Mouse (Mus musculus) 3134 (cell line): ENCODE results near the gene March9.
A peak's percentile ranks its signal among the peaks of the same experiment; 100 is the strongest.

Experiments
- DNase-seq: peaks from one replicate; pipeline ENCODE4 v3.0.0-alpha.2; 2011; ENCODE audit warnings: low spot score; ENCODE audit not compliant: insufficient read length; ENCODE audit errors: extremely low read depth

Gene March9

DNA sequence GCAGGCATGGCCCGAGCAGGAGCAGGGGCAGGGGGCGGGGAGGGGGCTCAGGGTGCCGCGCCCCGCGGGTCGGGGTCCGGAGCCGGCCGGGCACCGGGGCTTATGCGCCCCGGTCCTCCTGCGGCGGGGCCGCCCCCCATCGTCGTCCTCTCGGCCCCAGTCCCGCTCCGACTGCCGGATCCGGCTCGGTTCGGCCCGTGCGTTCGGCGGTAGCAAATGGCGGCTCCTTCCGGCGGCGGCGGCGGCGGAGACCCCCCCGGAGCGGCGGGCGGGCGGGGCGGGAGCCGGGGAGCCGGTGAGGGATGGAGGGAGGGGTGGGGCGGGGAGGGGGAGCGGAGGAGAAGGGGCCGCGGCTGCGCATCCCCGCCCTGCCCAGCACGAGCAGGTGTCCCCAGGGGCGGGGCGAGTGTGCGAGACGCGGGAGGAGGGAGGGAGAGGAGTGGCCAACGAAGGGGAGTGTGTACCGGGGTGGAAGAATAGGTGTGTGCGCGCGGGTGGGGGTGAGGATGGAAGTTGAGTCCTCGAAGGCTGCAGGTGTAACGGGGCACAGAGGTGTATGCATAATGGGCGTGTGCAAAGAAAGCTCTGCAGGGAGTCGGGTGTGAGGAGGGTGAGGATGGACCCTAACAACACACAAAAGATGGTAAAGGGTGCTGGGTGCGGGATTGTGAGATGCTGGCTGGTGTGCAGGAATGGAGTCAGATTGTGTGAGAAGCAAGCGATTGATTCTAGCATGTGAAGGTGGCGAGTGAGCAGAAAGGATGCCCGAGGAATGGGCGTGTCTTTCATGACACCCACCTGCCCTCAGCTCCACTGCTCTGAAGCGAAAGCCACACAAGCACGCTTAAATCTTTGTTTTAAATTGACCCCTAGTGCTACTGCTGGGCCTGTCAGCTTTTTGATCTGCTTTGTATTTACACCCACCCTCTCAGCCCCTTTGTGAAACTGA lies at the start of gene March9:
Gene March9, minus strand, starts transcription at position 217 of the 949 bp plus-strand sequence.
- peak; percentile 60 for DNase-seq

DNA sequence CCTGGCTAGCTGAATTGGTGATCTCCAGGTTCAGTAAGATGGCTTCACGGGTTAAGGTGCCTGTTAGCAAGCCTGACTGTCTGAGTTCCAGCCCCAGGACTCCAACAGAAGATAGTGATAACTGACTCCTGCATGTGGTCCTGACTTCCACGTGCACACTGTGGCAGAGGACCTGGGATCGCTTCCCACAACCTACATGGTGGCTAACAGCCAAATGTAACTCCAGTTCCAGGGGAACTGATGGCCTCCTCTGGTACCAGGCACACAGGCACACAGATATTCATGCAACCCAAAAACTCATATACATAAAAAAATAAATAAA lies 48.2 kb upstream of the March9 start:
- no peak for DNase-seq

DNA sequence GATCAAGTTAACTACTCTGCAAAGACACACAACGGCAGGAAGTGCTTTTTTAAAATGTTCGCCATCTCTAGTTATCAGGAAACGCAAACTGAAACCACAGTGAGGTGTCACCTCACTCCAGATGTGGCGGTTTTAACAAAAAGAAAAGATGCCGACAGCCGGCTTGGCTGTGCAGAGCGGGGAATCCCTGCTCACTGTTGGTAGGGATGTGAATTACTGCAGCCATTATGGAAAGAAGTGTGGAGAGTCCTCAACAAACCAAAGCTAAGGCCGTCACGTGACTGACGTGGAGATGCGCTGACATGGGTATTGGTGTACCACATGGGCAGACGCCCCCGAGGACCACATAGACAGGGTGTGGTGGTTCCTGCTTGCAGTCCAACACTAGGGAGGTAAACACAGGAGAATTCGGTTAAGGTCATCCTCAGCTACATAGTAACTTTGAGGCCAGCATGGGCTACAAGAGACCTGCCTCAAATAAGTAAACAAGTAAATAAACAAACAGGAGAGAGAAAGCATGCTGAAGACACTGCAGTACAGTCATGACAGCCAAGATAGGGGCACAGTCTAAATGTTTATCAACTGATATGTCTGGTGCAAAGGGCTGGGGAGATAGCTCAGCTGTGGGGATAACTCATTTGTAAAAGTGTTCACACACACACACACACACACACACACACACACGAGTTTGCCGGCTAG lies 47.7 kb upstream of the March9 start:
- no peak for DNase-seq

DNA sequence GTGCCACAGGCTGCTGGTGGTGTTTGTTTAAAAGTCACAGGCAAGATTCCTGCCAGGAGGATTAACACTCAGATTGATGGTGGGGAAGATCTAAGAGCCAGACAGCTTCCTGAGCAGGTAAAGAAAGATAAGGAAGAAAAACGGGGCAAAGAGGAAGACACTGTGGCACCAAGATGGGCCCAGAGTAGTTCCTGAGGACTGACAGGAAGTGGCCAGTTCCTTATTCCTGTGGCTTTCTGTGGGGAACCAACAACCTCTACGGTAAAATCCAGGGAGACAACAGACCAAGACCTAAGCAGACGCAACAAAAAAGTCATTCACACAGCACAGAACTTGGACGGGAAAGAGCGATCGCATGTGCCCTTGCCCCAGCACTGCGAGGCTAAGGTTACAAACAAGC lies 43.6 kb upstream of the March9 start:
- no peak for DNase-seq

DNA sequence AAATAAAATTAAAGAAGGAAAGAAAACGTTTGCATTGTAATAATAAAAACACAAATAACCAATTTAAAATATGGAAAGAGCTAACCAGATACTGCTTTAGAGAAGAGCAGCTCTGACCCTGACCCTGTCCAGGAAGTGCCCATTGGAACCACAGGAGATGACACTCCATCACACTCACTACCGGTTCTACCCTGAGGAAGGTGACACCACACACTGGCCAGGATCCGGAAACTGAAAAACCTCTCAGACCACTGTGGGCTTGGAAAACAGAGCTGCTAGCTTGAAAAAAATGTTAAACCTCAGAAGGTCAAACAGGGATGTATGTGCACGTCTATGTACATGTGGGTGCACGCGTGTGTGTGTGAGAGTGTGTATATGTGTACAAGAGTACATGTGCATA lies 41.2 kb upstream of the March9 start:
- no peak for DNase-seq

DNA sequence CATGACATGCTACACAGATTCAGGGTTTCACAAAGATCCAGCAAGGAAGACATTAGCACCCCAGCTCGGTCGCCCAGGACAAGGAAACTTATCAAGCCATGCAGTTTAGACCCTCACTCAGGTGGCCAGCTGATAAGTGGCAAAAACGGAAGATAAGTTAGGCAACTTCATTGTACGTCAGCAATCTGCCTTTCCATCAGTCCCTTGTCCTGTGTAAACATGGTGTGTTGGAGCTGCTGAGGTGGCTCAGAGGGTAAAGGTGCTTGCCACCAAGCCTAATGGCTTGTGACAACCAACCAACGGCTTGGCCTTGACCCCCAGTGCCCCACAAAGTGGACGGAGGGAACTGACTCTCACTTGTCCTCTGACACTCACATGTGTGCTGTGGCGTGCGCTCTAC lies 40.4 kb upstream of the March9 start:
- no peak for DNase-seq

DNA sequence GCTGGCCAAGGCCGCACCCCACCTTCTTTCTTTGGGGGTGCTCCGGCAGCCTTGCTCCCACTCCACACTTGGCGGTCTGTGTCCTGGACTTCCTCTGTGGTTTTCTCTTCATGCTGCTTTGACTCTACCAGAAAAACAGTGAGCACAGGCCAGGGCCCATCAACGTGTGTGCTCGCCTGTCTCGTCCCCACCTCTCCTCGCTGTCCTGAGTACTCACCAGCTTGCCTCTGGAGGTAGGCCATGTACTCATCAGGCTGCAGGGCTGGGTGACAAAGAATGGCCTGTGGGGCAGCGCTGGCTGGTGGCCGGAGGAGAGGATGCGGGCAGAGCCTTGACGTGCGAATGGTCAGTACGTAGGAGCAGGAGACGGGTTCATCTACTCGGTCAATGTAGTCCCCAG lies 39.9 kb upstream of the March9 start:
- no peak for DNase-seq

DNA sequence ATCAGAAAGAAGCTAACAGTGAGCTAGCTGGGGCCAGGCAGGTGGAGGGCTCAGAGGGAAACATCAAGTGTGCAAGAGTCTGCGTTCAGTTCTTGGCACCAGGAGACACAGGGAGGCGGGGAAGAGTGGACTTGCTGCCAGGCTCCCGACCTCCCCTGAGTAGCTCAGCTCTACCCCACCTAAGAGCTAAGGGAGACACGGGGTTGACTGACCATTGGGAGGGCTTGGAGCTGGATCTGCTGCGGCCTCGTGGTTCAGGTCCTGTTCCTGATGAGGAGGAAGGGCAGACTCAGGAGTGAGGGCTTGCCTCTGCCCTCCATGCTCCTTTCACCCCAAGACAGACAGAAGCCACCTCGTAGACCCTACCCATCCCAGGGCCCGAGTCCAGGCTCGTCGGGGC lies 39.2 kb upstream of the March9 start:
- no peak for DNase-seq

DNA sequence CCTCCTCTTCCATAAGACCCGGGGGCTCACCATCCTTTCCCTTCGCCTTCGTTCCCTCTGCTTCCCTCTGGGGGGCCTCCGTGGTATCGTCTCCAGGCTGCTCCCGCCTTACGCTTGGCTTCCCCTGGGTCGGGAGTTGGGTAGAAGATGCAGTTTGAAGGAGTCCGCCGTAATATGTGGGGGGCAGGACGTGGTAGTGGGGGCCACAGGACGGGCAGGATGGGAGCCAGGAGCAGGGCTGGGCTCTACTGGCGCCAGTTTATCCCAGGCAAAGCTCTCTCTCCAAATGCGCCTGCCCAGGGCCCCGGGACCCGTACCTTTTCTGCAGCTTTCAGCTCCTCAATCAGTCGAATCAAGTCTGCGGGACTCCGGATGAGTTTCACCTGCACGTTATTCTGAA lies 38.5 kb upstream of the March9 start:
- DNase-seq: no peak

DNA sequence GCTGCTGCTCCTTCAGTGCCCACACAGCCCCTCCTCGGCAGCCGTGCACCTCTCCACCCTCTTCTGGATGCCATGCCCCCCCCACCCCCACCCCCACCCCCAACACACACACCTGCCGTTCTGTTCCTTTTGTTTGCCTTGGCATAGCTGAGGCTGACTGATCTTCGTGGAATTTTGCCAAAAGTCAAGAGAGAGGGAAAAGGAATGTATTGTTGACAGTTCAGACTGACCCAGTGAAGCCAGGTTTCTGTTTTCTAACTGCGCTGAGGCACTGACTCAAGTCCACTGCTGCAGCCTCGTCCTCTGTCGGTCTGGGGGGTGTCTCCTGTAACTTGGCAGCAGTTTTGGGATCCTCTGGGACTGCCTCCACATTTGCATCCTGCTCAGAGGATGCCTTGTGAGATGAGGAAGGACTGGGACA lies 34.4 kb upstream of the March9 start:
- peak; percentile 52 for DNase-seq

DNA sequence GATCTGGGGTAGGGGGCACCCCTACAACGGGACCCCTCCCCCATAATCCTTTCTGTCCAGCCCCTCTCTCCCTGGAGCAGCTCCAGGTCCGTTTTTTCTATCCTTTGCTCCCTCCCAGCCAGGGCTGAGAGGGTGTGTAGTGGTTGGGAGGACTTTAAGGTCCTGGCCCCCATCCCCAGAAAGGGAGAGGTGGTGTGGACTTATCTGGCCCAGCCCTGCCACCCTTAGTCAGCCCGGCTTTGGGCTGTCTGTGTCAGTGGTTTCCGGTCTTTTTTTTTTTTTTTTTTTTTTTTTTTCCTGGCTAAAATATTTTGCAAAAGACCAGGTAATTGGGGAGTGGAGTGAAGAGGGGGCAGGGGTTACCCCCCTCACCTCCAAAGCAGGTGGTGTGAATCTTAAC lies 32.8 kb upstream of the March9 start:
- DNase-seq: no peak

DNA sequence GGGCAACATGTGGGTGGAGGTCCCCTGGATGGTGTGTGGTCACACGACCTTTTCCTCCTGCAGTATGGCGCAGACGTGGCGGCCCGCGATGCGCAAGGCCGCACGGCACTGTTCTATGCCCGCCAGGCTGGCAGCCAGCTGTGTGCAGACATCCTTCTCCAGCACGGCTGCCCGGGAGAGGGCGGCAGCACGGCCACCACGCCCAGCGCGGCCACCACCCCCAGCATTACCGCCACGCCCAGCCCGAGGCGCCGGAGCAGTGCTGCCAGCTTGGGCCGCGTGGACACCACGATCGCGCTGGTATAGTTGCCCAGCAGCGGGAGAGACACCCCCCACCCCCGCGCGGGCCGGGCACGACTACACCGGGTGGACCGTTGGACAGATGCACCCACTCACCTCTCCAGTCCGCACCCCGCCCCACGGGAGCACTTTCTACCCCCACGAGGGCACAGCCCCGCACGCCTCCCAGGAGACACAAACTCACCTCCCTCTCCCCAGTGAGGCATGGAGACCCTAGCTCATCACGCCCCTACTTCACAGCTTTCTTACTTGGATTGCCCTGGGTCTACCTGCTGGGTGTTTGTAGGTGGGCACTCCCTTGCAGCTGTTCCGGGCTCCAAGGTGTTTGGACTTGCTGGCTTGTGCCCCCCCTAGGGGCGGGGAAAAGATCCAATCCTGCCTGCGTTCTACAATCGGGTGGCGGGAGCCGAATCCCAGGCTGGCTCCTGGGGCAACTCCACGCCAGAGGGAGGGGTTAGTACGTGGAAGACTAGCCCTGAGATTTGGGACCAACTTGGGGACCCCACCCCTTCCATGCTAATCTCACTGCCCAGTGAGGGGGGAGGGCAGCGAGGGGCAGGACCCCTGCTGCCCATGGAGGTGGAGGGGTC lies 31.8 kb upstream of the March9 start:
- DNase-seq: peak; percentile 77

DNA sequence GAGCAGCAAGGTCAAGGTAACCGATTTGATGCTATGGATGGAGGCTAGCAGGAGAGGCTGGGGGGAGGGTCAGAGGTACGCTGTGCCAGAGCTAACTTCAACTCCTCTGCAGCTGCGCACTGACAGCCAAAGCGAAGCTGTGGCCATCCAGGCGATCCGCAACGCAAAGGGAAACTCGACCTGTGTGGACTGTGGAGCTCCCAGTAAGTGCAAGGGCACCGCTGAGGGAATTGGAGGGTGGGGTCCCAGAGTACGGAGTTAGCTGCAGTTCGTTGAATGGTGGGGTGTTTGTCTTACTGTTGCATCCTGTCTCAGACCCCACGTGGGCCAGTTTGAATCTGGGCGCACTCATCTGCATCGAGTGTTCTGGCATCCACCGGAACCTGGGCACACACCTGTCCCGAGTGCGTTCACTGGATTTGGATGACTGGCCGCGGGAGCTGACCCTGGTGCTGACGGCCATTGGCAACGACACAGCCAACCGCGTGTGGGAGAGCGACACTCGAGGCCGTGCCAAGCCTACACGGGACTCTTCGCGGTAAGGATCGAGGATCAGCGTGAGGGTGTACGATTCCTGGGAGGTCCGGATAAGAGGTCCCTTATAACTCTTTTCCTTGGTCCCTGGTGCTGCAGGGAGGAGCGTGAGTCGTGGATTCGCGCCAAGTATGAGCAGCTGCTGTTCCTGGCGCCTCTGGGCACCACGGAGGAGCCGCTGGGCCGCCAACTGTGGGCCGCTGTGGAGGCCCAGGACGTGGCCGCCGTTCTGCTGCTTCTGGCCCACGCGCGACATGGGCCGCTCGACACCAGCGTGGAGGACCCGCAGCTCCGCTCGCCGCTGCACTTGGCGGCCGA lies 30.8 kb upstream of the March9 start:
- no peak for DNase-seq

DNA sequence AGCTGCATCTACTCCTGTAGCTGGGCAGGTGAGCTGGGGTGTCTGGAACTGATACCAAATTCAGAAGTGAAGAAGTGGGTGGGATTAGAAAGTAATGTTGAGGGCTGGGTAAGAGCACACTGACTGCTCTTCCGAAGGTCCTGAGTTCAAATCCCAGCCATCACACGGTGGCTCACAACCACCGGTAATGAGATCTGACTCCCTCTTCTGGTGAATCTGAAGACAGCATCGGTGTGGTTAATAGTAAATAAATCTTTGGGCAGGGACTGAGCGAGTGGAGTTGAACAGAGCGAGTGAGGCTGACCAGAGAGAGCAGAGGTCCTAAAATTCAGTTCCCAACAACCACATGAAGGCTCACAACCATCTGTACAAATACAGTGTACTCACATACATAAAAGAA lies 25.6 kb upstream of the March9 start:
- no peak for DNase-seq

DNA sequence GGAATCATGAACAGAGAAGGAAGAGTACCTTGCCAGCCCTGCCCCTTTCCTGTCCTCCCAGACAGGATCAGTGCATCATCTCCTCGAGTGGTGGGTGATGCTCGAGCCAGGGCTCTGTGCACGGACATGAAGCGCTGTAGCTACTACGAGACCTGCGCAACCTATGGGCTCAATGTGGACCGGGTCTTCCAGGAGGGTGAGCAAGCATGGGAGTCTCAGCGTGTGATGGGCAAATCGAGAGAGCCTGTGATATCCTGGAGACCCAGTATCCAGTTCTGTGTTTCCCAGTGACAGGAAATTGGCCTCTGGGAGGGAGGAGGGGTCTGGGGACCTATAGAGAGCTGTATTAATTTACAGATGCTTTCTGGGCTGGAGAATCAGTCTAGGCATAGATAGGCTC lies 25.1 kb upstream of the March9 start:
- DNase-seq: no peak

DNA sequence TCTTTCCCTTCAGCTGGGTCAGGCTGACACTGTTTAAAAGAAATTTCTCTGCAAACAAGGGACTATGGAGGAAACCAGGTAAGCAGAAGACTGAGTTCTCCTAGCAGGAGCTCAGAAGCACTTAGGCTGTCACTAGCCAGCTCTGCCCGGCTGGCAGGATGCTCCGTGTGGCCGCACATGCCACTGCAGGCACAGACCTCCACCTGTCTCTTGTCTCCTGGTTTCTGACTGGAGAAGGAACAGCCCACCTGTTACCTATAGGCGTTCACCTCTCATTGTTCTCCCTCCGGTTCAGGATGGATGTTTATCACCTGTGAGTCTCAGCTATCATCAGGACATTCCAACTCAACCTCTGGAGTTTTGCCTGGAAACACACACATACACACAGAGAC lies 23.9 kb upstream of the March9 start:
- no peak for DNase-seq

DNA sequence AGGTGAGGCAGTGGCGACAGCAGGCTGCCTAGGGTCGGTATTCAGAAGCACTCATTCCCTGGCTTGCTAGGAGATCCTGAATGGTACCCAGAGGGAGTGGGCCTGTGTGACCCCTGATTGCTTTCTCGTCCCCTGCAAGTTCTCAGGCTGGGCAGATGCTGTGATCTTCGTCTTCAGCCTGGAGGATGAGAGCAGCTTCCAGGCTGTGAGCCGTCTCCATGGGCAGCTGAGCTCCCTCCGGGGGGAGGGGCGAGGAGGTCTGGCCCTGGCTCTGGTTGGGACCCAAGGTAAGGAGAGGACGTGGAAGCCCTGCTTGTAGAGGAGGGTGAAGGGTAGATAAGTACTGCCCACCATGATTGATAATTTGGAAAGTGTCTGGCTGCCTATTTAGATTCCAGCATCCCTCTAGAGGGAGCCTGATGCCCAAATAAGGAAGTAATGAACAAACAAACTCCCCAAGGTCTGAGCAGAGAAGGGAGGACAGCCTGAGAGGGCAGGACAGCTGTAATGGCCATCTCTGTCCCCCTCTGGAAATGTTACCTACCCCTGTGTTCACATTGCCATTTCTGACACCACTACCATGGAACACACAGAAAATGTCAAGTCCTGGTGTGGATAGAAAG lies 23.4 kb upstream of the March9 start:
- no peak for DNase-seq

DNA sequence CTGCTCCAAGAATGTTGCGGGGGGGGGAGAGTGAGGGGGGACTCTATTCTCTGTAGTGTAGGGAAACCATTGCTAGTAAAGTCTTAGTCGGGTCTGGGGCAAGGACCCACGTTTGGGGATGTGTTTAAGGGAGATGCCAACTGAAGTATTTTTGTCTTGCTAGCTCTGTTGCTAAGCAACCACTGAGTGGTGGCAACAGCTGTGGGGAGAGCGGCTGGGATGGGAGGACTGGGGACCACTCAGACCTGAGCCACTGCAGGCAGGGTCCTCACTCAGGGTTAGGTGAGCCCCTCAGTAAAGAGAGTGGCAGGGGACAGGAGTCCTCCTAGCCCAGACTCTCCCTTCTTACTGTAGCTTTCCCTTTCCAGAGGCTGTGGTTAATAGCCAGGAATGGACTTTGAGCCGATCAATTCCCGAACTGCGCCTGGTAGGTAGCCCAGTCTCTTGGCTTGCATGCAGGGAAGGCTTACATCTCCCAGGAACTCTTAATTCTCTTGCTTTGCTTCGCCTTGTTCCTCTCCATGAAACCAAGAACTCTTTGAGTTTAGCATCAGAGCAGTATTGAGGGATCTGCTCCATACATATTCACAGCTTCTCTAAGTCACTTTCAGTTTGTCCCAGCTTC lies 22.1 kb upstream of the March9 start:
- DNase-seq: no peak
